Mouse (Mus musculus) liver, embryonic 12.5 days (tissue): Measurements from ENCODE around the gene Cep57l1. TPM values are rescaled to one million over a fixed set of nuclear protein-coding genes. Genes with fewer than 3 reads are reported as not detected.
"Not testable (repeated sequence)": the region's sequence is repeated elsewhere in the genome, so short reads cannot be mapped to it uniquely, and the experiment has no call there.

Experiments
- ATAC-seq: fragments of 200-750 bp; cut with Nextera tagmentation; 2 replicates; pipeline ENCODE4 v1.8.0; 2017; ENCODE audit warnings: moderate number of reproducible peaks, mild to moderate bottlenecking, moderate library complexity
- H3K27ac ChIP-seq: fragments of 300-500 bp; sonication (generic); 2 replicates; pipeline ENCODE4 v1.5.1; 2016; ENCODE audit warnings: mild to moderate bottlenecking
- H3K27me3 ChIP-seq: fragments of 300-500 bp; sonication (generic); replicated peaks from 2 replicates; pipeline ENCODE4 v1.6.1; 2016; ENCODE audit warnings: mild to moderate bottlenecking, moderate library complexity
- H3K36me3 ChIP-seq: fragments of 300-500 bp; sonication (generic); 2 replicates; pipeline ENCODE4 v1.6.1; 2016; ENCODE audit warnings: mild to moderate bottlenecking, moderate library complexity
- H3K4me1 ChIP-seq: fragments of 300-500 bp; sonication (generic); 2 replicates; pipeline ENCODE4 v1.6.1; 2016
- H3K4me2 ChIP-seq: fragments of 300-500 bp; sonication (generic); 2 replicates; pipeline ENCODE4 v1.6.1; 2016; ENCODE audit warnings: mild to moderate bottlenecking, moderate library complexity
- H3K4me3 ChIP-seq: fragments of 300-500 bp; sonication (generic); 2 replicates; pipeline ENCODE4 v1.5.1; 2016; ENCODE audit warnings: mild to moderate bottlenecking, moderate library complexity
- H3K9ac ChIP-seq: fragments of 300-500 bp; sonication (generic); 2 replicates; pipeline ENCODE4 v1.6.1; 2016; ENCODE audit warnings: mild to moderate bottlenecking, moderate library complexity
- H3K9me3 ChIP-seq: fragments of 300-500 bp; sonication (generic); replicated peaks from 2 replicates; pipeline ENCODE4 v1.6.1; 2016; ENCODE audit warnings: mild to moderate bottlenecking, moderate library complexity
- WGBS: fragments of 180-500 bp; shearing (Covaris S2); methylation state at CpG from one replicate; pipeline ENCODE4 v1.1.7; 2016; ENCODE audit not compliant: insufficient replicate concordance; 5-methylcytosine and 5-hydroxymethylcytosine counted together
- polyA plus RNA-seq: library from polyadenylated mRNA; unstranded; fragments of >200 nt; fragmentation: Nextera tagmentation; extraction: Ambion mirVana; gene quantifications from 2 replicates; pipeline ENCODE4 v1.2.1, GENCODE M21; 2016

Gene Cep57l1
- polyA plus RNA-seq, 1 experiment from 2014 or later: 19.9 TPM

DNA sequence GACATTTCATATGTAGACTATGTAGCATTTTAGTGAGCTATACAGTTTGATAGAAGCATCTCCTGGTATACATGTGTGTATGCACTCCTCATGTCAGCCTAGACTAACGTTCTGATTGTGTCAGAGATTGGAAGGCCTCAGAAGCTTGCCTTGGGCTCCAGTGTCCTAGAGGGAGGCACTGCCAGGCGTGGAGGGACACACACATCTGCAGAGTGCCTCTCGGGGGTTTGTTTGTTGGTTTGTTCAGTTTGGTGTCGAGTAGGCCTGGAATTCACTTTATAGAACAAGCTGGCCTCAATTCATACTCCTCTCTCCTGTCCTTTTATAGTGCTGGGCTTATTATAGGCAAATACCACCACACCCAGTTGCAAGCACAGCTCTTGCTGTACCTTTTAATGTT is 16.3 kb upstream of the Cep57l1 start:
- Histone ChIP-seq H3K27ac (no peak overlapping the region), H3K9me3 (no peaks in the 10 kb centered on the region), H3K4me3 (no peak overlapping the region), H3K4me2 (no peak overlapping the region), H3K27me3 (no peaks in the 10 kb centered on the region), H3K9ac (no peak overlapping the region), H3K4me1 (peaks cover 30% of the 10 kb centered on the region), H3K36me3 (no peaks in the 10 kb centered on the region)
- 64% methylated on average over 4 of the region's 4 CpGs for WGBS
- ATAC-seq: no peak

DNA sequence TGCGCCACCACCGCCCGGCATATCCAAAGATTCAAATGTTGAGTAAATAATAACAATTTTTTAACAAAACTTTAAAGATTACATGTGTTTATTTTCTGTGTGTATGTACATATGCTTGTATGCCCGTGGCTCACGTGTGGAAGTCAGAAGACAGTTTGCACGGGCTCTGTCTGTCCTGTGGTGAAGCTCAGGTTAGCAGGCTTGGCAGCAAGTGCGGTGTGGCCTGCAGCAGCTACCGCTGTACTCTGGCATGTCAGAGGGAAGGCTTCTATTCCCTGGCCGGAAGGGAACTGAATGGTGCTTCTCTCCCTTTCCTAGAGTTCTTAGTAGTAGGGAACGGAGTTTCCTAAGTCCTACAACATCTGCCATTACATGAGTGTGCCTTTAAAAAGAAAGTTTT is 15.4 kb upstream of the Cep57l1 start:
- Histone ChIP-seq H3K9ac (no peak overlapping the region), H3K4me2 (no peak overlapping the region), H3K27me3 (no peaks in the 10 kb centered on the region), H3K27ac (no peak overlapping the region), H3K36me3 (no peaks in the 10 kb centered on the region), H3K4me3 (no peak overlapping the region), H3K4me1 (peaks cover 30% of the 10 kb centered on the region), H3K9me3 (no peaks in the 10 kb centered on the region)
- WGBS: 84% methylated on average over 10 of the region's 10 CpGs
- ATAC-seq: no peak

DNA sequence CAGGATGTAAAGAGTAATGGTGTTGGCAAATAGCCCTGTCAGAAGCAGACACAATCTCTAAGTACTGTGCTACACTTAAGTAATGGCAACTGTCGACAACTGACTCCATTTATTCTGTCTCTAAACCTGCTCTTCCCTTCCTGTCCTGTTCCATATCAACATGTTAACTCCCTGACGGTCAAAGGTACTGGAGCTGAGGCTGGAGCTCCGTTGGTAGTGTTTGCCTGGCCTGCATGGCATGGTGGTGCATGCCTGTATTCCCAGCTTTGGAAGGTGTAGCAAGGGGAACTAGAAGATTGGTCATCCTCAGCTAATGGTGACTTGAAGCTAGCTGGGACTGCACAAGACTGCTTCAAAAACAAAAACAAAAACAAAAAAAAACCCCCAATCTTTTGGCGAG is 14.2 kb upstream of the Cep57l1 start:
- no peak for ATAC-seq
- no peak overlapping the region for H3K9ac ChIP-seq
- 64% methylated on average over 4 of the region's 4 CpGs for WGBS

GRCm38 (mm10) chr10:41823282-41823675 is 13.6 kb upstream of the Cep57l1 start:
- WGBS: 62% methylated on average over 4 of the region's 4 CpGs
- not testable (repeated sequence) for H3K36me3 ChIP-seq, ATAC-seq

More for the DNA sequence above, 14.2 kb upstream of the Cep57l1 start:
- Histone ChIP-seq H3K27me3 (no peaks in the 10 kb centered on the region), H3K9me3 (no peaks in the 10 kb centered on the region), H3K27ac (no peak overlapping the region), H3K4me3 (no peak overlapping the region), H3K4me2 (no peak overlapping the region), H3K36me3 (no peaks in the 10 kb centered on the region), H3K4me1 (peaks cover 30% of the 10 kb centered on the region)

DNA sequence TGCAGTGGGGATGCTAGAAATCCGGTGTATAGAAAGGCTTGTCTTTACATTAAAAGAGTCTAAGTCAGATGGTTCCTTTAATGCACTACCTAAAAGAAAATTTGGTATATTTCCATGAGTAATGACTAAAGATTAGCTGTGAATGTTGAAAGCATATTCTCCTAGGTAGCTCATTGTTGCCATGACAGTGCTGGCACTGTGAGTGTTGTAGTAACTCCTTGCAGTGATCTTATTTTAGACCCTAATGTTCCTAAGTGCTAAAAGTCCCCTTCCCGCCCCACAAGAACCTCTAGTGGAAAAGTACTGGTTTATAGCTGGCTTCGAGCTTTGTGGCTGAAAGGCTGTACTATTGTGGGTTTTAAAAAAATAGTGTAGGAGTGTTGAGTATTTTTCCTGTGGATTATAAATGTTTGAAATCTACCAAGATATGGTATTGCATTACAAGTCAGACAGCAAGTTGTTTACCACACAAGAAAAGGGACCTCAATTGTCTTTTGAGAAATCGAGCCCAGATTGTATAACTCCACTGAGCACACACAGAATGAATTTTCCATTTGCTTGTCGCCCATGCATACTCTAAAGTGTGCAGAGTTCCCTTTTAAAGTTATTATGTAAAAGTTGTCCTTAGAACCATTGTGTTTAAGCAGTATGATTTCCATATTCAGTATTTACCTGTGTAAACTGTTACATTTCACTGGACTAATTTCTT is 13.1 kb upstream of the Cep57l1 start:
- ATAC-seq: no peak
- Histone ChIP-seq H3K27me3 (no peaks in the 10 kb centered on the region), H3K9me3 (no peaks in the 10 kb centered on the region), H3K4me1 (peaks cover 19% of the 10 kb centered on the region), H3K9ac (no peak overlapping the region), H3K4me3 (no peak overlapping the region), H3K27ac (no peak overlapping the region), H3K36me3 (no peaks in the 10 kb centered on the region), H3K4me2 (no peak overlapping the region)
- 71% methylated on average over 5 of the region's 5 CpGs for WGBS

More at GRCm38 (mm10) chr10:41823282-41823675, 13.6 kb upstream of the Cep57l1 start:
- not testable (repeated sequence) for H3K4me2 ChIP-seq, H3K27ac ChIP-seq, H3K4me3 ChIP-seq, H3K9ac ChIP-seq, H3K27me3 ChIP-seq, H3K9me3 ChIP-seq
- peaks cover 24% of the 10 kb centered on the region for H3K4me1 ChIP-seq

DNA sequence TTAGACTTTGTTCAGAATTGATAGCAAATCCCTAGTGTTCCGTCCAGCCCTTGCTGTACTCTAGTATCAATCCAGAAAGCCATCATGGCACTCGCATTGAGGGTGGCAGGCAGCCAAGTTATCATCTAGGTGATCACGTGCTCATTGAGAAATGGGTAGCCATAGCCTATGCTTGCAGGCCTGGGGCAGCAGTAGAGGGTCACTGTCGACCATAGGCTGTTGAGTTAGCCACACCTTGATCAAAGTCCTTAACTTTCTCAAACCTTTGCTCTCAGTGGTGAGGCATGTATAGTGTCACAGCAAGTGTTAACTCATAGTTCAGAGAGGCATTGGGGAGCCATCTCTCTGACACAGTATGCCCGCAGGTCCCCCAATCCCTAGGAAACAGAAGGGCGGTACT is 11.5 kb upstream of the Cep57l1 start:
- Histone ChIP-seq H3K9ac (no peak overlapping the region), H3K4me3 (no peak overlapping the region), H3K9me3 (no peaks in the 10 kb centered on the region), H3K27me3 (no peaks in the 10 kb centered on the region), H3K4me2 (no peak overlapping the region), H3K36me3 (no peaks in the 10 kb centered on the region), H3K4me1 (peaks cover 9% of the 10 kb centered on the region), H3K27ac (no peak overlapping the region)
- WGBS: 77% methylated on average over 6 of the region's 6 CpGs
- no peak for ATAC-seq

DNA sequence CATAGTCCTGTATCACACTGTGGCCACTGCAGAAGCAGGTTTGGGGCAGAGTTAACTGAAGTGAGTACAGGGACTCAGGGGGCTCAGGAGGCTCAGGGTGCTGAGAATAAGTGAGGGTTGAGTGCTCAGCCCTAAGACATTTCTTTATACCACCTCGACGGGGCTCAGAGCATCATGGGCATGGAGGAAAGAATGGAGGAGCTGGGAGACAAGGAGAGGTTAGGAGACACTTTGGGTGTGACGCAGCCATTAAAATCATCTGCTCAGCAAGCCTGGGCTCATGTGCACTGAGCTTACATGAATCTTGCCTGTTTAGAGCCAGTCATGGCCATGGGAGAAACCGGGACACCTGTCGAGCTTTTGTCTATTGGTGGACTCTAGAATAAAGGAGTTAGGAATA is 10.7 kb upstream of the Cep57l1 start:
- Histone ChIP-seq H3K4me3 (no peak overlapping the region), H3K4me2 (no peak overlapping the region), H3K9ac (no peak overlapping the region), H3K27me3 (no peaks in the 10 kb centered on the region), H3K9me3 (no peaks in the 10 kb centered on the region), H3K27ac (no peak overlapping the region), H3K4me1 (peaks cover 12% of the 10 kb centered on the region), H3K36me3 (no peaks in the 10 kb centered on the region)
- ATAC-seq: no peak
- 89% methylated on average over 5 of the region's 5 CpGs for WGBS

DNA sequence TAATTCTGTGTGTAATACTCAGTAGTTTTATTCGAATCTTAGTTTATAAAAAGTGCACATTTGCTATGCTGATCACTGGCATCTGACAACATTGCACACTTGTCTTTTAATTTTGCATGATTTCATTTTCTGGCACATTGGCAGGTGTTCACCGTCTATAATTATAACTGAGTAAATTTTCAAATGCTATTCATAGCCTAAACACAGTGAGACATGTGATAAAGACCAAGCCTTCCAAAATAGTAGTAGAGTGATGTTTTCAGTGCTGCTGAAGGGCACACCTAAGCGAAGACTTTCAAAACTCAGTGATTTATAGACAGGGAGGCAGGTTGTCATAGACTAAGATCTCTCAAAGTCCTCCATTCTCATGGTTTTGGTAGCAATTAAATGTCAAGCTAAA is 9.6 kb upstream of the Cep57l1 start:
- H3K4me1 ChIP-seq: peaks cover 17% of the 10 kb centered on the region
- no peak overlapping the region for H3K4me2 ChIP-seq
- no peaks in the 10 kb centered on the region for H3K27me3 ChIP-seq
- H3K9me3 ChIP-seq: no peaks in the 10 kb centered on the region
- WGBS: 90% methylated on average over 3 of the region's 3 CpGs
- H3K4me3 ChIP-seq: no peak overlapping the region
- ATAC-seq: no peak
- H3K9ac ChIP-seq: no peak overlapping the region
- no peak overlapping the region for H3K27ac ChIP-seq
- H3K36me3 ChIP-seq: no peaks in the 10 kb centered on the region

DNA sequence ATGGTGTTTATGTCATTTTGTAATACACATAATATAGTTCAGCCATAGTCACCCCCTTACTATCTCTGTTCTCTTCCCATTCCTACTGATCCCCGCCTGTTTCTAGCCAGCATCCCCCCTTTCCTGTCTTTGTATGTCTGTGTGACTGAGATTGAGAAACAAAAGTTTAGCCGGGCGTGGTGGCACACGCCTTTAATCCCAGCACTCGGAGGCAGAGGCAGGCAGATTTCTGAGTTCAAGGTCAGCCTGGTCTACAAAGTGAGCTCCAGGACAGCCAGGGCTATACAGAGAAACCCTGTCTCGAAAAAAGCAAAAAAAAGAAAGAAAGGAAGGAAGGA is 9.0 kb upstream of the Cep57l1 start:
- peaks cover 23% of the 10 kb centered on the region for H3K4me1 ChIP-seq
- not testable (repeated sequence) for H3K4me3 ChIP-seq, H3K27ac ChIP-seq, H3K4me2 ChIP-seq, H3K9me3 ChIP-seq, H3K9ac ChIP-seq, H3K27me3 ChIP-seq, H3K36me3 ChIP-seq, ATAC-seq
- WGBS: 69% methylated on average over 6 of the region's 6 CpGs

- Histone ChIP-seq H3K4me3 (no peak overlapping the region), H3K4me2 (no peak overlapping the region), H3K9ac (no peak overlapping the region), H3K27me3 (no peaks in the 10 kb centered on the region), H3K27ac (no peak overlapping the region), H3K9me3 (no peaks in the 10 kb centered on the region), H3K36me3 (no peaks in the 10 kb centered on the region), H3K4me1 (peaks cover 28% of the 10 kb centered on the region)
- no peak for ATAC-seq
- WGBS: 77% methylated on average over 8 of the region's 8 CpGs
Observed at GRCm38 (mm10) chr10:41818036-41818732, 8.5 kb upstream of the Cep57l1 start.

GRCm38 (mm10) chr10:41816516-41816915 is 6.8 kb upstream of the Cep57l1 start:
- H3K4me3 ChIP-seq: no peak overlapping the region
- H3K27me3 ChIP-seq: no peaks in the 10 kb centered on the region
- WGBS: 52% methylated on average over 5 of the region's 5 CpGs
- H3K4me1 ChIP-seq: peaks cover 45% of the 10 kb centered on the region
- no peak overlapping the region for H3K9ac ChIP-seq
- no peaks in the 10 kb centered on the region for H3K9me3 ChIP-seq
- H3K36me3 ChIP-seq: no peaks in the 10 kb centered on the region
- H3K27ac ChIP-seq: no peak overlapping the region
- H3K4me2 ChIP-seq: peak overlapping the region; percentile 7; the same call in 1 of the 2 replicates
- peak; percentile 46; the same call in 1 of the 2 replicates for ATAC-seq

DNA sequence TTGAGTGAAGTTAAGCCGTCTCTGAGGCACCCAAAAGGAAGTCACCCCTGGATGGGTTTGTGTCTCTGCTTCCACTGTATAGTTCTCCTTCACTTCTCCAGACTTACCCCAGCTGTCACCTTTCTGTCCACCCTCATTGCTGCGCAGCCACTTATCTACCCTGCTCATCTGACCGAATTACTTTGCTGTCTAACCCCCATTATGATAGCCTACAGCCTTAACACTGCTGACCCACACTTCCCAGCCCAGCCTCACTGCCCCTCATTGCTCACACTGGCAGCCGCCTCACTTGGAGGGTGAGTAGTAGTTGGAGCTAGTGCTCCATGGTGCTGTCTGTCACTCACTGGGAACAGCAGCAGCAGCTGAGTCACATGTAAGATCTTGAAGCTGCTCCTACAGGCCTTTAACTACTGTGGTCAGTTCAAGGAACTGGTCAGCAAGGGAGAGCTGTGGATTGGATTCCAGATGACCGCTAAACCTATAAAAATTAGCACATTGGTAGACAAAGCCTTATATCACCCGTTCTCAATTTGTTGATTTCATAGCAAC is 4.7 kb upstream of the Cep57l1 start:
- Histone ChIP-seq H3K36me3 (no peaks in the 10 kb centered on the region), H3K4me3 (no peak overlapping the region), H3K27me3 (no peaks in the 10 kb centered on the region), H3K27ac (no peak overlapping the region), H3K9me3 (no peaks in the 10 kb centered on the region), H3K9ac (peak overlapping the region; percentile 31; the same call in 1 of the 2 replicates), H3K4me1 (peaks cover 50% of the 10 kb centered on the region), H3K4me2 (peak overlapping the region; percentile 85)
- no peak for ATAC-seq
- 47% methylated on average over 6 of the region's 6 CpGs for WGBS
